Mouse (Mus musculus) myocyte (in vitro differentiated cells): Measurements from ENCODE around the gene Ldb3. TPM values are rescaled to one million over a fixed set of nuclear protein-coding genes. Genes with fewer than 3 reads are reported as not detected.

Experiments
- H3K27me3 ChIP-seq: one replicate; pipeline ENCODE4 v1.6.1; 2011; ENCODE audit not compliant: control insufficient read depth, insufficient read depth, insufficient read length
- H3K36me3 ChIP-seq: one replicate; pipeline ENCODE4 v1.6.1; 2011; ENCODE audit not compliant: control insufficient read depth, insufficient read depth
- H3K4me2 ChIP-seq: one replicate; pipeline ENCODE4 v1.6.1; 2011; ENCODE audit warnings: low read depth, control low read depth
- H3K4me3 ChIP-seq: one replicate; pipeline ENCODE4 v1.5.1; 2011; ENCODE audit warnings: mild to moderate bottlenecking, control low read depth, moderate library complexity
- H3K79me2 ChIP-seq: one replicate; pipeline ENCODE4 v1.6.1; 2011; ENCODE audit not compliant: control insufficient read depth, insufficient read depth
- H3ac ChIP-seq: one replicate; pipeline ENCODE4 v1.6.1; 2011; ENCODE audit not compliant: control insufficient read depth, insufficient read length
- CEBPB ChIP-seq: IDR thresholded peaks from 2 replicates; pipeline ENCODE4 v1.6.1; 2011; ENCODE audit warnings: mild to moderate bottlenecking, moderate library complexity; ENCODE audit not compliant: poor library complexity, insufficient read depth, severe bottlenecking
- E2F4 ChIP-seq: IDR thresholded peaks from one replicate; pipeline ENCODE4 v1.6.1; 2011; ENCODE audit warnings: mild to moderate bottlenecking, control low read depth, moderate library complexity; ENCODE audit not compliant: insufficient read depth
- MAX ChIP-seq: IDR thresholded peaks from one replicate; pipeline ENCODE4 v1.6.1; 2011; ENCODE audit warnings: low read depth, mild to moderate bottlenecking, control low read depth
- MYOD1 ChIP-seq, 3 experiments: IDR thresholded peaks; one replicate each; pipeline ENCODE4 v1.6.1; 2011; ENCODE audit warnings: control low read depth in 2 of 3, low read depth in 2 of 3, mild to moderate bottlenecking in 2 of 3, moderate library complexity in 1 of 3; ENCODE audit not compliant: insufficient read length in 2 of 3, control insufficient read depth in 1 of 3
- MYOG ChIP-seq, 3 experiments: IDR thresholded peaks; one replicate each; pipeline ENCODE4 v1.6.1; 2011; ENCODE audit warnings: control low read depth in 2 of 3, low read depth in 2 of 3, mild to moderate bottlenecking in 2 of 3; ENCODE audit not compliant: insufficient read length in 2 of 3, control insufficient read depth in 1 of 3, insufficient read depth in 1 of 3
- POLR2A ChIP-seq: IDR thresholded peaks from one replicate; pipeline ENCODE4 v1.6.1; 2011; ENCODE audit warnings: low read depth, mild to moderate bottlenecking, control low read depth, moderate library complexity; ENCODE audit not compliant: insufficient read length
- POLR2AphosphoS2 ChIP-seq: IDR thresholded peaks from one replicate; pipeline ENCODE4 v1.6.1; 2011; ENCODE audit warnings: low read depth, control low read depth; ENCODE audit not compliant: insufficient read length
- REST ChIP-seq: IDR thresholded peaks from one replicate; pipeline ENCODE4 v1.6.1; 2011; ENCODE audit warnings: mild to moderate bottlenecking, control low read depth, moderate library complexity; ENCODE audit not compliant: insufficient read depth, insufficient read length
- SRF ChIP-seq: IDR thresholded peaks from one replicate; pipeline ENCODE4 v1.6.1; 2011; ENCODE audit warnings: low read depth; ENCODE audit not compliant: control insufficient read depth, insufficient read length
- TCF12 ChIP-seq: IDR thresholded peaks from one replicate; pipeline ENCODE4 v1.6.1; 2011; ENCODE audit warnings: mild to moderate bottlenecking, control low read depth; ENCODE audit not compliant: poor library complexity, insufficient read depth, severe bottlenecking
- TCF3 ChIP-seq: IDR thresholded peaks from one replicate; pipeline ENCODE4 v1.6.1; 2011; ENCODE audit warnings: low read depth, control low read depth; ENCODE audit not compliant: insufficient read length
- USF1 ChIP-seq: IDR thresholded peaks from one replicate; pipeline ENCODE4 v1.6.1; 2011; ENCODE audit warnings: low read depth, mild to moderate bottlenecking, control low read depth, moderate library complexity
- polyA plus RNA-seq: library from polyadenylated mRNA; unstranded; fragments of >200 nt; fragmentation: generic; extraction: Trizol; gene quantifications from one replicate; pipeline ENCODE4 v1.2.1, GENCODE M21; 2012; ENCODE audit warnings: missing spikeins

The Ldb3 gene
- polyA plus RNA-seq, 1 experiment = 83.9 TPM

- Histone ChIP-seq H3ac (no peak overlapping the region), H3K4me3 (no peak overlapping the region), H3K36me3 (no peaks in the 10 kb centered on the region), H3K79me2 (no peaks in the 10 kb centered on the region), H3K4me2 (no peak overlapping the region), H3K27me3 (no peaks in the 10 kb centered on the region)
- TF ChIP-seq USF1 (no peak), MYOD1 (IDR thresholded peaks at IDR 0.05; ENCODE audit: control insufficient read depth in 1 of 3, insufficient read length in 2 of 3, low read depth in 2 of 3) (no peak), SRF (no peak), TCF3 (no peak), POLR2AphosphoS2 (no peak), MAX (no peak), MYOG (IDR thresholded peaks at IDR 0.05; ENCODE audit: control insufficient read depth in 1 of 3, insufficient read depth in 1 of 3, insufficient read length in 2 of 3, low read depth in 2 of 3) (no peak), POLR2A (no peak), REST (no peak), TCF12 (no peak), CEBPB (no peak), E2F4 (no peak)
Observed at GRCm38 (mm10) chr14:34623531-34624210, 35.2 kb upstream of the Ldb3 start.

GRCm38 (mm10) chr14:34623074-34623473 lies 34.6 kb upstream of the Ldb3 start:
- H3K27me3 ChIP-seq = no peaks in the 10 kb centered on the region
- H3ac ChIP-seq = no peak overlapping the region
- no peaks in the 10 kb centered on the region for H3K79me2 ChIP-seq
- no peak overlapping the region for H3K4me3 ChIP-seq
- H3K4me2 ChIP-seq = no peak overlapping the region
- TF ChIP-seq TCF3 (no peak), MAX (no peak), USF1 (no peak), POLR2A (no peak), SRF (no peak), TCF12 (no peak), REST (no peak), MYOG (IDR thresholded peaks at IDR 0.05; ENCODE audit: control insufficient read depth in 1 of 3, insufficient read depth in 1 of 3, insufficient read length in 2 of 3, low read depth in 2 of 3) (no peak), E2F4 (no peak), CEBPB (no peak), POLR2AphosphoS2 (no peak), MYOD1 (IDR thresholded peaks at IDR 0.05; ENCODE audit: control insufficient read depth in 1 of 3, insufficient read length in 2 of 3, low read depth in 2 of 3) (no peak)
- H3K36me3 ChIP-seq = no peaks in the 10 kb centered on the region

GRCm38 (mm10) chr14:34620611-34621376 lies 32.3 kb upstream of the Ldb3 start:
- Histone ChIP-seq H3K79me2 (no peaks in the 10 kb centered on the region), H3K4me2 (no peak overlapping the region), H3K27me3 (no peaks in the 10 kb centered on the region), H3ac (no peak overlapping the region), H3K4me3 (no peak overlapping the region), H3K36me3 (no peaks in the 10 kb centered on the region)
- TF ChIP-seq MYOD1 (IDR thresholded peaks at IDR 0.05; ENCODE audit: control insufficient read depth in 1 of 3, insufficient read length in 2 of 3, low read depth in 2 of 3) = peak in 1 of 3 experiments; percentile 78
- peak in 1 of 3 experiments; percentile 65 for TF ChIP-seq MYOG (IDR thresholded peaks at IDR 0.05; ENCODE audit: control insufficient read depth in 1 of 3, insufficient read depth in 1 of 3, insufficient read length in 2 of 3, low read depth in 2 of 3)
- TF ChIP-seq SRF = no peak

- Histone ChIP-seq H3K4me2 (no peak overlapping the region), H3K36me3 (no peaks in the 10 kb centered on the region), H3ac (no peak overlapping the region), H3K27me3 (peaks cover 6% of the 10 kb centered on the region), H3K79me2 (no peaks in the 10 kb centered on the region), H3K4me3 (no peak overlapping the region)
- TF ChIP-seq MAX = no peak
- no peak for TF ChIP-seq MYOG (IDR thresholded peaks at IDR 0.05; ENCODE audit: control insufficient read depth in 1 of 3, insufficient read depth in 1 of 3, insufficient read length in 2 of 3, low read depth in 2 of 3)
- TF ChIP-seq SRF = no peak
- no peak for TF ChIP-seq TCF12
- TF ChIP-seq USF1 = no peak
- no peak for TF ChIP-seq POLR2A
- no peak for TF ChIP-seq E2F4
- TF ChIP-seq REST = no peak
- no peak for TF ChIP-seq MYOD1 (IDR thresholded peaks at IDR 0.05; ENCODE audit: control insufficient read depth in 1 of 3, insufficient read length in 2 of 3, low read depth in 2 of 3)
- TF ChIP-seq CEBPB = no peak
- no peak for TF ChIP-seq TCF3
- no peak for TF ChIP-seq POLR2AphosphoS2
Observed at GRCm38 (mm10) chr14:34618808-34619207, 30.3 kb upstream of the Ldb3 start.
